Mouse (Mus musculus): ENCODE measurements around the gene Mucl3. TPM values are rescaled to one million over a fixed set of nuclear protein-coding genes. Genes with fewer than 3 reads are reported as not detected.

Mucl3 gene
- polyA plus RNA-seq, 1 experiment from 2014 or later = 0.29 TPM

- Histone ChIP-seq H3K4me1 (ENCODE audit: control insufficient read depth, insufficient read depth, low read length) (no peaks in the 10 kb centered on the region; the same call in 1 of the 2 replicates), H3K27me3 (ENCODE audit: control insufficient read depth, insufficient read depth, low read length) (no peaks in the 10 kb centered on the region), H3K9ac (ENCODE audit: low read depth, low read length) (peak within 1 kb of the TSS; percentile 71), H3K27ac (ENCODE audit: low read depth, low read length) (no peak within 1 kb of the TSS), H3K36me3 (ENCODE audit: control insufficient read depth, insufficient read depth, low read length) (no peaks in the 10 kb centered on the region), H3K9me3 (replicated peaks; ENCODE audit: control insufficient read depth, low read length) (no peaks in the 10 kb centered on the region), H3K4me3 (ENCODE audit: low read depth, low read length) (peak within 1 kb of the TSS; percentile 52), H3K4me2 (peak within 1 kb of the TSS; percentile 75)
- 3% methylated on average over 23 of the region's 23 CpGs for WGBS (ENCODE audit: insufficient replicate concordance)
- peak; percentile 87 for ATAC-seq (replicated peaks; ENCODE audit: insufficient number of reproducible peaks, low FRiP score, low TSS enrichment)
Measured at GRCm38 (mm10) chr17:35673416-35674035, 30.0 kb upstream of the Mucl3 start, which contains the start of gene Gtf2h4. Gtf2h4 (minus strand) TSS chr17:35673739.

DNA sequence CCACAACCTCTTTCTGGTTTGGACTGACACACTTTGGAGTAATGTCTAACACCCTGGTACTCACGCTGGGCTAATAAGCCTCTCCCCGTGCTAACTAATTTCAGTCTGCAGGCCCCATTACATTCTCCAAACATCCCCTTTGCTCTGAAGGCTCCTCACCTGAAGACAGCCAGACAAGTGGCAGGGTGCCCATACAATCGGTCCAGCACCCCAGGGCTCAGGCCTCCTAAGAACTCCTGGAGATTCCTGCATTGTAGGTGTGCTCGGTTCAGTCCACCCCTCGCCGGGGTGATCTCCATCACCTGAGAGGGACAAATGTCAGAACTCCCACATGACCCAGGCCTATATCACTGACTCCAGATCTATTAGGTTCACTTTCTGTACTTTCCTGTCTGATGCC lies 29.0 kb upstream of the Mucl3 start:
- Histone ChIP-seq H3K4me1 (ENCODE audit: control insufficient read depth, insufficient read depth, low read length) (peaks cover 3% of the 10 kb centered on the region; the same call in 1 of the 2 replicates), H3K27me3 (ENCODE audit: control insufficient read depth, insufficient read depth, low read length) (no peaks in the 10 kb centered on the region), H3K9me3 (replicated peaks; ENCODE audit: control insufficient read depth, low read length) (no peaks in the 10 kb centered on the region), H3K4me3 (ENCODE audit: low read depth, low read length) (no peak overlapping the region), H3K27ac (ENCODE audit: low read depth, low read length) (no peak overlapping the region), H3K4me2 (peak overlapping the region; percentile 75; the same call in 1 of the 2 replicates), H3K9ac (ENCODE audit: low read depth, low read length) (no peak overlapping the region; the same call in 1 of the 2 replicates), H3K36me3 (ENCODE audit: control insufficient read depth, insufficient read depth, low read length) (no peaks in the 10 kb centered on the region)
- no peak for ATAC-seq (replicated peaks; ENCODE audit: insufficient number of reproducible peaks, low FRiP score, low TSS enrichment)
- 84% methylated on average over 6 of the region's 6 CpGs for WGBS (ENCODE audit: insufficient replicate concordance)

DNA sequence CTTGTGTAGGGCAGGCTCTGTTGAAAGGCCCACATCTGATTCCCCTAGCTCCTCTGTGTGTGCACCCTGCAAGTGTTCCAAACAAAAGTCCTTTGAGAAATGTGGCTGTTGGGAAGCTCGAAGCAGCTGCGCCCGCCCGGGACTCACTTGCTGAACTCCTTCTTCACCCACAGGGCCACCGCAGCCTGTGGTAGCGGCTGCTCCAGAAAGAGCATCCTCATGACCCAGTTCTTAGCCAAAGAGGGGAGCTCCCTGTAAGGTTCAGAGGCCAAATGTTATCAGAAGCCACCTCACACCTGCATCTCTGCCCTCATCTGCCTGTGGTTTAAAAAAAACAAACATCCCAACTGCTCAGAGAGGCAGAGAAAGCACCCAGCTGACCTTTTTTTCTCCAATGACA lies 28.4 kb upstream of the Mucl3 start:
- 83% methylated on average over 6 of the region's 6 CpGs for WGBS (ENCODE audit: insufficient replicate concordance)
- H3K9me3 ChIP-seq (replicated peaks; ENCODE audit: control insufficient read depth, low read length) = no peaks in the 10 kb centered on the region
- peaks cover 3% of the 10 kb centered on the region; the same call in 1 of the 2 replicates for H3K4me1 ChIP-seq (ENCODE audit: control insufficient read depth, insufficient read depth, low read length)
- H3K4me3 ChIP-seq (ENCODE audit: low read depth, low read length) = no peak overlapping the region
- no peak for ATAC-seq (replicated peaks; ENCODE audit: insufficient number of reproducible peaks, low FRiP score, low TSS enrichment)
- no peaks in the 10 kb centered on the region for H3K27me3 ChIP-seq (ENCODE audit: control insufficient read depth, insufficient read depth, low read length)
- H3K4me2 ChIP-seq = no peak overlapping the region
- no peak overlapping the region for H3K27ac ChIP-seq (ENCODE audit: low read depth, low read length)
- no peaks in the 10 kb centered on the region for H3K36me3 ChIP-seq (ENCODE audit: control insufficient read depth, insufficient read depth, low read length)
- H3K9ac ChIP-seq (ENCODE audit: low read depth, low read length) = no peak overlapping the region

GRCm38 (mm10) chr17:35669731-35670130 lies 26.2 kb upstream of the Mucl3 start:
- Histone ChIP-seq H3K36me3 (ENCODE audit: control insufficient read depth, insufficient read depth, low read length) (no peaks in the 10 kb centered on the region), H3K9ac (ENCODE audit: low read depth, low read length) (no peak overlapping the region), H3K4me2 (no peak overlapping the region), H3K9me3 (replicated peaks; ENCODE audit: control insufficient read depth, low read length) (no peaks in the 10 kb centered on the region), H3K4me3 (ENCODE audit: low read depth, low read length) (no peak overlapping the region), H3K27me3 (ENCODE audit: control insufficient read depth, insufficient read depth, low read length) (no peaks in the 10 kb centered on the region), H3K27ac (ENCODE audit: low read depth, low read length) (no peak overlapping the region), H3K4me1 (ENCODE audit: control insufficient read depth, insufficient read depth, low read length) (peaks cover 11% of the 10 kb centered on the region)
- WGBS (ENCODE audit: insufficient replicate concordance) = 89% methylated on average over 9 of the region's 9 CpGs
- no peak for ATAC-seq (replicated peaks; ENCODE audit: insufficient number of reproducible peaks, low FRiP score, low TSS enrichment)

- under 1% methylated on average over 61 of the region's 61 CpGs for WGBS (ENCODE audit: insufficient replicate concordance)
- peak; percentile 83 for ATAC-seq (replicated peaks; ENCODE audit: insufficient number of reproducible peaks, low FRiP score, low TSS enrichment)
Measured at GRCm38 (mm10) chr17:35667334-35668065, 24.0 kb upstream of the Mucl3 start, which contains the start of gene Vars2. Vars2 (minus strand) TSS chr17:35667592.

GRCm38 (mm10) chr17:35666851-35667256 lies 23.4 kb upstream of the Mucl3 start:
- Histone ChIP-seq H3K27ac (ENCODE audit: low read depth, low read length) (peak overlapping the region; percentile 78), H3K36me3 (ENCODE audit: control insufficient read depth, insufficient read depth, low read length) (peaks cover 4% of the 10 kb centered on the region; the same call in 1 of the 2 replicates), H3K9me3 (replicated peaks; ENCODE audit: control insufficient read depth, low read length) (no peaks in the 10 kb centered on the region), H3K27me3 (ENCODE audit: control insufficient read depth, insufficient read depth, low read length) (no peaks in the 10 kb centered on the region), H3K9ac (ENCODE audit: low read depth, low read length) (peak overlapping the region; percentile 80), H3K4me1 (ENCODE audit: control insufficient read depth, insufficient read depth, low read length) (peaks cover 11% of the 10 kb centered on the region), H3K4me3 (ENCODE audit: low read depth, low read length) (peak overlapping the region; percentile 82), H3K4me2 (peak overlapping the region; percentile 96)
- 5% methylated on average over 13 of the region's 13 CpGs for WGBS (ENCODE audit: insufficient replicate concordance)
- ATAC-seq (replicated peaks; ENCODE audit: insufficient number of reproducible peaks, low FRiP score, low TSS enrichment) = 0 out of 2 replicates have a peak, but pooled peaks have one; percentile 8

More at GRCm38 (mm10) chr17:35667334-35668065, 24.0 kb upstream of the Mucl3 start, which contains the start of gene Vars2:
- H3K4me2 ChIP-seq = peak within 1 kb of the TSS; percentile 96
- H3K27me3 ChIP-seq (ENCODE audit: control insufficient read depth, insufficient read depth, low read length) = no peaks in the 10 kb centered on the region
- H3K4me1 ChIP-seq (ENCODE audit: control insufficient read depth, insufficient read depth, low read length) = peaks cover 11% of the 10 kb centered on the region
- peak within 1 kb of the TSS; percentile 82 for H3K4me3 ChIP-seq (ENCODE audit: low read depth, low read length)
- peak within 1 kb of the TSS; percentile 78 for H3K27ac ChIP-seq (ENCODE audit: low read depth, low read length)
- H3K9ac ChIP-seq (ENCODE audit: low read depth, low read length) = peak within 1 kb of the TSS; percentile 80
- 0 out of 2 replicates have a peak, but pooled peaks cover 3% of the 10 kb centered on the region for H3K36me3 ChIP-seq (ENCODE audit: control insufficient read depth, insufficient read depth, low read length)
- no peaks in the 10 kb centered on the region for H3K9me3 ChIP-seq (replicated peaks; ENCODE audit: control insufficient read depth, low read length)

GRCm38 (mm10) chr17:35665957-35666515 lies 22.5 kb upstream of the Mucl3 start:
- Histone ChIP-seq H3K4me3 (ENCODE audit: low read depth, low read length) (no peak overlapping the region), H3K36me3 (ENCODE audit: control insufficient read depth, insufficient read depth, low read length) (peaks cover 9% of the 10 kb centered on the region; the same call in 1 of the 2 replicates), H3K4me1 (ENCODE audit: control insufficient read depth, insufficient read depth, low read length) (peaks cover 11% of the 10 kb centered on the region), H3K4me2 (no peak overlapping the region), H3K9ac (ENCODE audit: low read depth, low read length) (no peak overlapping the region), H3K9me3 (replicated peaks; ENCODE audit: control insufficient read depth, low read length) (no peaks in the 10 kb centered on the region), H3K27me3 (ENCODE audit: control insufficient read depth, insufficient read depth, low read length) (no peaks in the 10 kb centered on the region), H3K27ac (ENCODE audit: low read depth, low read length) (no peak overlapping the region)
- 76% methylated on average over 17 of the region's 17 CpGs for WGBS (ENCODE audit: insufficient replicate concordance)
- no peak for ATAC-seq (replicated peaks; ENCODE audit: insufficient number of reproducible peaks, low FRiP score, low TSS enrichment)

- Histone ChIP-seq H3K4me3 (ENCODE audit: low read depth, low read length) (no peak overlapping the region), H3K27ac (ENCODE audit: low read depth, low read length) (no peak overlapping the region), H3K9ac (ENCODE audit: low read depth, low read length) (no peak overlapping the region), H3K4me1 (ENCODE audit: control insufficient read depth, insufficient read depth, low read length) (no peaks in the 10 kb centered on the region), H3K9me3 (replicated peaks; ENCODE audit: control insufficient read depth, low read length) (no peaks in the 10 kb centered on the region), H3K36me3 (ENCODE audit: control insufficient read depth, insufficient read depth, low read length) (peaks cover 6% of the 10 kb centered on the region; the same call in 1 of the 2 replicates), H3K4me2 (no peak overlapping the region), H3K27me3 (ENCODE audit: control insufficient read depth, insufficient read depth, low read length) (no peaks in the 10 kb centered on the region)
- no peak for ATAC-seq (replicated peaks; ENCODE audit: insufficient number of reproducible peaks, low FRiP score, low TSS enrichment)
- WGBS (ENCODE audit: insufficient replicate concordance) = 72% methylated on average over 2 of the region's 2 CpGs
Measured at GRCm38 (mm10) chr17:35653086-35653485, 9.6 kb upstream of the Mucl3 start.
